Mouse (Mus musculus): ENCODE results near the gene Gm45618. TPM values are rescaled to one million over a fixed set of nuclear protein-coding genes. Genes with fewer than 3 reads are reported as not detected.

Gm45618 gene
- polyA plus RNA-seq, 1 experiment = not detected

GRCm38 (mm10) chr7:142086159-142086905 lies 34.2 kb downstream of the Gm45618 start:
- Histone ChIP-seq H3K4me3 (ENCODE audit: insufficient read depth, low read depth, low read length) (no peak overlapping the region), H3K4me1 (ENCODE audit: control insufficient read depth, insufficient read depth, low read length) (no peaks in the 10 kb centered on the region), H3K27ac (ENCODE audit: insufficient read depth, low read depth, low read length) (no peak overlapping the region), H3K36me3 (ENCODE audit: control insufficient read depth, insufficient read depth, low read length) (no peaks in the 10 kb centered on the region), H3K27me3 (replicated peaks; ENCODE audit: control insufficient read depth, insufficient read depth, low read length) (no peaks in the 10 kb centered on the region)
- DNase-seq = no peak
- 90% methylated on average over 4 of the region's 4 CpGs for WGBS
- no peak for TF ChIP-seq POLR2A (IDR thresholded peaks at IDR 0.05; ENCODE audit: low read depth, low read length)
- TF ChIP-seq CTCF (conservative IDR thresholded peaks at IDR 0.05; ENCODE audit: insufficient read depth, insufficient read length, low read depth, low read length) = no peak

- DNase-seq = peak; percentile 84
- no peaks in the 10 kb centered on the region for H3K4me1 ChIP-seq (ENCODE audit: control insufficient read depth, insufficient read depth, low read length)
- H3K4me3 ChIP-seq (ENCODE audit: insufficient read depth, low read depth, low read length) = no peak overlapping the region
- H3K27ac ChIP-seq (ENCODE audit: insufficient read depth, low read depth, low read length) = no peak overlapping the region
- no peaks in the 10 kb centered on the region for H3K36me3 ChIP-seq (ENCODE audit: control insufficient read depth, insufficient read depth, low read length)
- WGBS = 39% methylated on average over 3 of the region's 3 CpGs
- no peaks in the 10 kb centered on the region for H3K27me3 ChIP-seq (replicated peaks; ENCODE audit: control insufficient read depth, insufficient read depth, low read length)
- TF ChIP-seq CTCF (conservative IDR thresholded peaks at IDR 0.05; ENCODE audit: insufficient read depth, insufficient read length, low read depth, low read length) (no peak), POLR2A (IDR thresholded peaks at IDR 0.05; ENCODE audit: low read depth, low read length) (no peak)
These were observed 35.7 kb downstream of the Gm45618 start for GRCm38 (mm10) chr7:142084820-142085219.

- DNase-seq = peak; percentile 21
- no peaks in the 10 kb centered on the region for H3K27me3 ChIP-seq (replicated peaks; ENCODE audit: control insufficient read depth, insufficient read depth, low read length)
These were observed 36.1 kb downstream of the Gm45618 start for GRCm38 (mm10) chr7:142084395-142084794.

GRCm38 (mm10) chr7:142083588-142084317 lies 36.8 kb downstream of the Gm45618 start:
- H3K4me1 ChIP-seq (ENCODE audit: control insufficient read depth, insufficient read depth, low read length) = no peaks in the 10 kb centered on the region

More at GRCm38 (mm10) chr7:142084395-142084794, 36.1 kb downstream of the Gm45618 start:
- Histone ChIP-seq H3K4me3 (ENCODE audit: insufficient read depth, low read depth, low read length) (no peak overlapping the region), H3K36me3 (ENCODE audit: control insufficient read depth, insufficient read depth, low read length) (no peaks in the 10 kb centered on the region), H3K4me1 (ENCODE audit: control insufficient read depth, insufficient read depth, low read length) (no peaks in the 10 kb centered on the region), H3K27ac (ENCODE audit: insufficient read depth, low read depth, low read length) (no peak overlapping the region)
- WGBS = 43% methylated on average over 5 of the region's 5 CpGs
- TF ChIP-seq CTCF (conservative IDR thresholded peaks at IDR 0.05; ENCODE audit: insufficient read depth, insufficient read length, low read depth, low read length) = no peak
- TF ChIP-seq POLR2A (IDR thresholded peaks at IDR 0.05; ENCODE audit: low read depth, low read length) = no peak

GRCm38 (mm10) chr7:142082607-142083006 lies 37.9 kb downstream of the Gm45618 start:
- H3K4me3 ChIP-seq (ENCODE audit: insufficient read depth, low read depth, low read length) = no peak overlapping the region
- DNase-seq = no peak

More at GRCm38 (mm10) chr7:142083588-142084317, 36.8 kb downstream of the Gm45618 start:
- TF ChIP-seq POLR2A (IDR thresholded peaks at IDR 0.05; ENCODE audit: low read depth, low read length) (no peak), CTCF (conservative IDR thresholded peaks at IDR 0.05; ENCODE audit: insufficient read depth, insufficient read length, low read depth, low read length) (no peak)
- DNase-seq = peak; percentile 47
- Histone ChIP-seq H3K27me3 (replicated peaks; ENCODE audit: control insufficient read depth, insufficient read depth, low read length) (no peaks in the 10 kb centered on the region), H3K27ac (ENCODE audit: insufficient read depth, low read depth, low read length) (no peak overlapping the region), H3K4me3 (ENCODE audit: insufficient read depth, low read depth, low read length) (no peak overlapping the region), H3K36me3 (ENCODE audit: control insufficient read depth, insufficient read depth, low read length) (no peaks in the 10 kb centered on the region)
- 37% methylated on average over 12 of the region's 12 CpGs for WGBS

GRCm38 (mm10) chr7:142082179-142082578 lies 38.4 kb downstream of the Gm45618 start:
- no peaks in the 10 kb centered on the region for H3K27me3 ChIP-seq (replicated peaks; ENCODE audit: control insufficient read depth, insufficient read depth, low read length)
- no peak overlapping the region for H3K27ac ChIP-seq (ENCODE audit: insufficient read depth, low read depth, low read length)
- no peaks in the 10 kb centered on the region for H3K36me3 ChIP-seq (ENCODE audit: control insufficient read depth, insufficient read depth, low read length)
- no peaks in the 10 kb centered on the region for H3K4me1 ChIP-seq (ENCODE audit: control insufficient read depth, insufficient read depth, low read length)
- WGBS = 37% methylated on average over 37 of the region's 38 CpGs
- TF ChIP-seq POLR2A (IDR thresholded peaks at IDR 0.05; ENCODE audit: low read depth, low read length) (no peak), CTCF (conservative IDR thresholded peaks at IDR 0.05; ENCODE audit: insufficient read depth, insufficient read length, low read depth, low read length) (no peak)
- DNase-seq = no peak
- no peak overlapping the region for H3K4me3 ChIP-seq (ENCODE audit: insufficient read depth, low read depth, low read length)

More at GRCm38 (mm10) chr7:142082607-142083006, 37.9 kb downstream of the Gm45618 start:
- Histone ChIP-seq H3K36me3 (ENCODE audit: control insufficient read depth, insufficient read depth, low read length) (no peaks in the 10 kb centered on the region), H3K4me1 (ENCODE audit: control insufficient read depth, insufficient read depth, low read length) (no peaks in the 10 kb centered on the region), H3K27me3 (replicated peaks; ENCODE audit: control insufficient read depth, insufficient read depth, low read length) (no peaks in the 10 kb centered on the region), H3K27ac (ENCODE audit: insufficient read depth, low read depth, low read length) (no peak overlapping the region)
- 74% methylated on average over 16 of the region's 16 CpGs for WGBS
- no peak for TF ChIP-seq CTCF (conservative IDR thresholded peaks at IDR 0.05; ENCODE audit: insufficient read depth, insufficient read length, low read depth, low read length)
- TF ChIP-seq POLR2A (IDR thresholded peaks at IDR 0.05; ENCODE audit: low read depth, low read length) = no peak

- H3K4me3 ChIP-seq (ENCODE audit: insufficient read depth, low read depth, low read length) = no peak overlapping the region
- no peak for TF ChIP-seq CTCF (conservative IDR thresholded peaks at IDR 0.05; ENCODE audit: insufficient read depth, insufficient read length, low read depth, low read length)
- TF ChIP-seq POLR2A (IDR thresholded peaks at IDR 0.05; ENCODE audit: low read depth, low read length) = no peak
- H3K4me1 ChIP-seq (ENCODE audit: control insufficient read depth, insufficient read depth, low read length) = no peaks in the 10 kb centered on the region
- no peak for DNase-seq
- H3K27me3 ChIP-seq (replicated peaks; ENCODE audit: control insufficient read depth, insufficient read depth, low read length) = no peaks in the 10 kb centered on the region
- WGBS = 58% methylated on average over 17 of the region's 17 CpGs
- no peak overlapping the region for H3K27ac ChIP-seq (ENCODE audit: insufficient read depth, low read depth, low read length)
- H3K36me3 ChIP-seq (ENCODE audit: control insufficient read depth, insufficient read depth, low read length) = no peaks in the 10 kb centered on the region
These were observed 38.8 kb downstream of the Gm45618 start for GRCm38 (mm10) chr7:142081736-142082135.
